Mouse (Mus musculus) cerebellum, adult 18-20 months (tissue): ENCODE measurements around the gene 2210011C24Rik.

Experiments used
- DNase-seq, 2 experiments: peaks; one replicate each; pipeline ENCODE4 v3.0.0; 2021

Gene 2210011C24Rik

GRCm38 (mm10) chr8:84011705-84012498 lies at the start of gene 2210011C24Rik:
TSS of gene 2210011C24Rik (minus strand) at chr8:84012171.
- no peak for DNase-seq

GRCm38 (mm10) chr8:84060245-84060644 lies 48.3 kb upstream of the 2210011C24Rik start:
- DNase-seq, result no peak

GRCm38 (mm10) chr8:84059226-84059625 lies 47.3 kb upstream of the 2210011C24Rik start:
- no peak for DNase-seq

- no peak for DNase-seq
Observed at GRCm38 (mm10) chr8:84057827-84058226, 45.9 kb upstream of the 2210011C24Rik start.

- no peak for DNase-seq
Observed at GRCm38 (mm10) chr8:84053229-84053628, 41.3 kb upstream of the 2210011C24Rik start.

- no peak for DNase-seq
Observed at GRCm38 (mm10) chr8:84052746-84053145, 40.8 kb upstream of the 2210011C24Rik start.

- no peak for DNase-seq
Observed at GRCm38 (mm10) chr8:84048171-84048570, 36.2 kb upstream of the 2210011C24Rik start.

- DNase-seq, result no peak
Observed at GRCm38 (mm10) chr8:84046505-84046904, 34.5 kb upstream of the 2210011C24Rik start.

GRCm38 (mm10) chr8:84044900-84045299 lies 32.9 kb upstream of the 2210011C24Rik start, which contains the start of gene Rln3:
TSS of gene Rln3 (minus strand) at chr8:84045000.
- DNase-seq, result no peak

- DNase-seq, result no peak
Observed at GRCm38 (mm10) chr8:84044103-84044502, 32.1 kb upstream of the 2210011C24Rik start.

- DNase-seq, result no peak
Observed at GRCm38 (mm10) chr8:84042948-84043342, 31.0 kb upstream of the 2210011C24Rik start.

- DNase-seq, result peak; percentile 28 to 43
Observed at GRCm38 (mm10) chr8:84042066-84042947, 30.3 kb upstream of the 2210011C24Rik start, which contains the start of gene Il27ra. TSS of gene Il27ra (minus strand) at chr8:84042589.

- peak; percentile 69 to 78 for DNase-seq
Observed at GRCm38 (mm10) chr8:84039050-84039449, 27.1 kb upstream of the 2210011C24Rik start.

- DNase-seq, result no peak
Observed at GRCm38 (mm10) chr8:84038015-84038414, 26.0 kb upstream of the 2210011C24Rik start.

GRCm38 (mm10) chr8:84032777-84033176 lies 20.8 kb upstream of the 2210011C24Rik start:
- DNase-seq, result no peak

- DNase-seq, result no peak
Observed at GRCm38 (mm10) chr8:84029272-84029671, 17.3 kb upstream of the 2210011C24Rik start.

GRCm38 (mm10) chr8:84027449-84027848 lies 15.5 kb upstream of the 2210011C24Rik start:
- no peak for DNase-seq

- no peak for DNase-seq
Observed at GRCm38 (mm10) chr8:84025863-84026262, 13.9 kb upstream of the 2210011C24Rik start.

- DNase-seq, result peak in 1 of 2 experiments; percentile 51
Observed at GRCm38 (mm10) chr8:84024171-84024570, 12.2 kb upstream of the 2210011C24Rik start.

GRCm38 (mm10) chr8:84023631-84024030 lies 11.7 kb upstream of the 2210011C24Rik start:
- no peak for DNase-seq

GRCm38 (mm10) chr8:84023085-84023484 lies 11.1 kb upstream of the 2210011C24Rik start:
- DNase-seq, result no peak

GRCm38 (mm10) chr8:84021569-84021968 lies 9.6 kb upstream of the 2210011C24Rik start:
- DNase-seq, result no peak

GRCm38 (mm10) chr8:84021096-84021495 lies 9.1 kb upstream of the 2210011C24Rik start, which contains the start of gene Palm3:
TSS of gene Palm3 (plus strand) at chr8:84021471.
- DNase-seq, result no peak
